8 mouse cellular contexts compared by ENCODE assay signal in the genomic region with DNA sequence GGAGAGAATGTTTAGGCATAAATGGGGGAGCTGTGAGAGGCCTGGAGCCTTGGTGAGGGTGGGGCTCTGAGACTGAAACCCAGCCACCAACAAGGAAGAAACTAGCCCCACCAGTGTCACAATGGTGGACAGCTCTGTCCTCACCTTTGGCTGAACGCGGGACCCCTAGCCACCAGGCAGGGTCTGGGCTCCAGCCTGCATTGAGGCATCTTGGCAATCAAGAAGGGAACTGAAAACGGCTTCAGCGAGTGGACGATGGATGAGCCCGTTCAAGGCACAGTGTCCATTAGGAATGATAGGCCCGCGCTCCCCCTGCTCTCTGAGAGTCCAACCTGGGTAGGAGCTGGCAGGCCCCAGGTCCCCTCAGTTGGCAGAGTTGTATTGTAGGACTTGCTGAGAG. TPM values are rescaled to one million over a fixed set of nuclear protein-coding genes. Genes with fewer than 3 reads are reported as not detected.
DNase-seq lines count a peak whose midpoint lies in the region; ATAC-seq and TF ChIP-seq lines count a peak whose summit lies in the region.
"Not testable (repeated sequence)": the region's sequence is repeated elsewhere in the genome, so short reads cannot be mapped to it uniquely, and the experiment has no call there.

No protein-coding gene starts in this region.

- not testable (repeated sequence) for H3K27ac ChIP-seq in hindbrain, embryonic 10.5 days; liver, embryonic 12.5 days; lung, embryonic 15.5 days

- H3K4me2 ChIP-seq in liver, embryonic 12.5 days = peak overlapping the region; percentile 14
- H3K4me2 ChIP-seq in lung, embryonic 15.5 days = peak overlapping the region; percentile 7; the same call in 1 of the 2 replicates

- 43% methylated on average over 8 of the region's 8 CpGs for WGBS in hindbrain, embryonic 10.5 days
- WGBS in liver, embryonic 12.5 days (ENCODE audit: insufficient replicate concordance) = 52% methylated on average over 8 of the region's 8 CpGs
- WGBS in lung, embryonic 15.5 days = 46% methylated on average over 8 of the region's 8 CpGs

- peaks cover 37% of the 10 kb centered on the region for H3K27me3 ChIP-seq in E14TG2a.4 (ENCODE audit: insufficient read depth, low read length)
- H3K27me3 ChIP-seq in hindbrain, embryonic 10.5 days (ENCODE audit: insufficient read depth, poor library complexity, severe bottlenecking) = peaks cover 25% of the 10 kb centered on the region
- peaks cover 36% of the 10 kb centered on the region for H3K27me3 ChIP-seq in liver, embryonic 12.5 days (replicated peaks)
- not testable (repeated sequence) for H3K27me3 ChIP-seq in lung, embryonic 15.5 days

- peak; percentile 19 for DNase-seq in cerebellum, adult 8-10 months
- peak; percentile 5 for DNase-seq in embryo, embryonic 10.5 days (ENCODE audit: low spot score)
- peak; percentile 92 for DNase-seq in heart, adult 11 months
- not testable (repeated sequence) for DNase-seq in hindbrain, embryonic 10.5 days (ENCODE audit: low spot score)
- peak; percentile 21 for DNase-seq in thymus, postnatal 4 days

- H3K4me3 ChIP-seq in E14TG2a.4 (replicated peaks; ENCODE audit: low read length) = peak overlapping the region; percentile 45
- peak overlapping the region; percentile 16; the same call in 1 of the 2 replicates for H3K4me3 ChIP-seq in hindbrain, embryonic 10.5 days
- H3K4me3 ChIP-seq in liver, embryonic 12.5 days; lung, embryonic 15.5 days: not testable (repeated sequence)

- ATAC-seq in liver, embryonic 12.5 days; lung, embryonic 15.5 days (ENCODE audit: borderline replicate concordance, extremely low read depth, low FRiP score, low TSS enrichment): not testable (repeated sequence)

- peaks cover 28% of the 10 kb centered on the region for H3K4me1 ChIP-seq in E14TG2a.4 (replicated peaks; ENCODE audit: low read depth, low read length)
- H3K4me1 ChIP-seq in hindbrain, embryonic 10.5 days (replicated peaks) = peaks cover 37% of the 10 kb centered on the region
- H3K4me1 ChIP-seq in liver, embryonic 12.5 days = peaks cover 35% of the 10 kb centered on the region
- H3K4me1 ChIP-seq in lung, embryonic 15.5 days = peaks cover 25% of the 10 kb centered on the region

- TF ChIP-seq CTCF in E14TG2a.4 (conservative IDR thresholded peaks at IDR 0.05; ENCODE audit: low read length) = not testable (repeated sequence)

- H3K9ac ChIP-seq in liver, embryonic 12.5 days; lung, embryonic 15.5 days: not testable (repeated sequence)

- peaks cover 16% of the 10 kb centered on the region for H3K36me3 ChIP-seq in E14TG2a.4 (ENCODE audit: insufficient read depth, low read length)
- H3K36me3 ChIP-seq in hindbrain, embryonic 10.5 days; liver, embryonic 12.5 days; lung, embryonic 15.5 days: not testable (repeated sequence)

- not testable (repeated sequence) for H3K9me3 ChIP-seq in E14TG2a.4 (ENCODE audit: low read length); hindbrain, embryonic 10.5 days; liver, embryonic 12.5 days (replicated peaks); lung, embryonic 15.5 days

RNA-seq across cellular contexts. Expression of gene Tarbp1, which starts 0.9 kb away (rescaled TPM):
- 1.6 and 2.3 TPM in 2 replicates for polyA plus RNA-seq in hindbrain, embryonic 10.5 days (2016; fragmentation: Nextera tagmentation; extraction: Ambion mirVana)
- 3.3 and 3.4 TPM in 2 replicates for polyA plus RNA-seq in liver, embryonic 12.5 days (2016; fragmentation: Nextera tagmentation; extraction: Ambion mirVana)
- 2.7 and 3.0 TPM in 2 replicates for polyA plus RNA-seq in lung, embryonic 15.5 days (2015; fragmentation: Nextera tagmentation; extraction: Ambion mirVana)

RNA-seq across cellular contexts. Expression of gene Coa6, which starts 53.4 kb away (rescaled TPM):
- polyA plus RNA-seq in hindbrain, embryonic 10.5 days (2016; fragmentation: Nextera tagmentation; extraction: Ambion mirVana) = 41.4 and 44.2 TPM in 2 replicates
- 39.6 and 42.7 TPM in 2 replicates for polyA plus RNA-seq in liver, embryonic 12.5 days (2016; fragmentation: Nextera tagmentation; extraction: Ambion mirVana)
- 53.2 and 53.4 TPM in 2 replicates for polyA plus RNA-seq in lung, embryonic 15.5 days (2015; fragmentation: Nextera tagmentation; extraction: Ambion mirVana)
